Mouse (Mus musculus) kidney, adult 9 months (tissue): ENCODE measurements at regions not wholly inside any gene's neighbourhood (a gene's known extent, or its start where the extent isn't known, plus 50 kb on each side); places are given as distances from the start of the nearest gene placed in this dataset.

Experiments
- DNase-seq: peaks from one replicate; pipeline ENCODE4 v3.0.0; 2022

DNA sequence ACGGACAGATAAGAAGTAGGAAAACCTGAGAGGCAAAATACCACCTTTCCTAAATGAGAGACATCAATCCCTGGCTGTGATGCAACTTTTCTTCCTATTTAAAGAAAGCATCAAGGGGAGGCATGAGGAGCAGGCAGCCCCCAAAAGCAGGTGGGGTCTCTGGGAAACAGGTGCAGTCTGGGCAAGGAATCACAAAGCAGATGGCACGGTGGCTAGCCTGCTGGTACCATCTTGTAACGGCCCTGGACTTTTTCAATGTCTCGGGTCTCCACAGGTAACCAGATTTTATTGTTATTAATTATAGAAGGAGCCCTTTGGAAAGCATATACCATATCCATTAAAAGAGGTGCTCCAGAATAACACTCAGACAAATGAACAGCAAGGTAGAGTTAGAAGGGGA, 219.6 kb downstream of the Galc start:
- DNase-seq = no peak

DNA sequence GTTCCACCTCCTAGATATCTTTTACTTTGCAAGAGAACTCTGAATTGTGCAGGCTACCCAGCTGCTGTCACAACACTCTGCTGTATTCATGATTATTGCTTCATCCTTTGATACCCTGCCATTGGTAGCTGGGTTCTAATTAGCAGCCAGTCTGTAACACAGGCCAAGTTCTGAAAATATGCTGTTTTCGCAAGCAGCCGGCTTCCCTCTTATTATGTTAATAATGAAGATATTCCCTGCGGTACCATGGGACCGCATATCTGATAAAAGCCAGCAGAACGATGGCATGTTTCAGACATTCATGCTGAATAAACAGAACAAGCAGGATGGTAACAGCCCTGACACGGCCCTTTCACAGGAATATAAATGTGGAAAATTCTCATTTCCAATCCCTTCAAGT, 235.6 kb downstream of the Galc start:
- no peak for DNase-seq

DNA sequence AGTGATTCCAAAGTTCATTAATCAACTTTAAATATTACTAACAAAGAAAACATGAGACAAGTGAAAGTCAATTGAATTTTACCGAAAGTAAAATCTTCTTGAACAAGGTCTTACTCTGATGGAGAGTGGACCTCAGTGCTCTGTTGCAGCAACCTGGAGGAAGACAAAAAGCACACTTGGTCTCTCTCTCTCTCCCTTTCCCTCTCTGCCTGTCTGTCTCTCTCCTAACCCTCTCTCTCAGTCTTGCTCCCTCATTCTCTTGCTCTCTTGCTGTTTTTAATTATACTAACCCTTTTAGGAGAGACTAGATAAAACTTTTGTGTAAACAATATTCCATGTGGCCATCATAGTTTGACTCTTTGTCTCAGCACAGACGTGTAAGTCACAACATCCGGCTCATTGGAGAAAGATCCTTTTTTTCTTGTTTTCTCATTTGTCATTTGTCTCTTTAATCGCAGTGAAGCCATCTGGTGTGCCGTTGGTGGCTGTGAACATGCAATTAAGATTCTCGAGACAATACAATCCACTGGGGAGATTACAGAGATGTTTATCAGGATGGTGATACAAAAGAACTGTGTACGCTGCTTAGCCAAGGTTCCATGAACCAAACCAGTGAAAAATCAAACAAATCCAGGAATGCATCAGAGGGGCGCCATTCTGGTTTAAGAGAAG, 244.5 kb downstream of the Galc start:
- DNase-seq = no peak

DNA sequence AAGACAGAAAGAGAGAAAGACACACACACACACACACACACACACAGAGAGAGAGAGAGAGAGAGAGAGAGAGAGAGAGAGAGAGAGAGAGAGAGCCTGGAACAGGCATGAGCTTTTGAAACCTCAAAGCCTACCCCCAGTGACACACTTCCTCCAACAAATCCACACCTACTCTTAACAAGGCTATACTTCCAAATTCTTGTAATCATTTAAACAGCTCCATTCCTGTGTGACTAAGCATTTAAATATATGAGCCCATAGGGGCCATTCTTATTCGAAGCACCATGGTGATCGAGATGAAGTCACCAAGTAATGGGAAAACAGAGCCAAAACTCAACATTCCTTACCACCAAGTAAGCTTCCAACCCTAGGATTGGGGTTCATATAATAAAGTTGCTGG, 250.1 kb downstream of the Galc start:
- DNase-seq = no peak

DNA sequence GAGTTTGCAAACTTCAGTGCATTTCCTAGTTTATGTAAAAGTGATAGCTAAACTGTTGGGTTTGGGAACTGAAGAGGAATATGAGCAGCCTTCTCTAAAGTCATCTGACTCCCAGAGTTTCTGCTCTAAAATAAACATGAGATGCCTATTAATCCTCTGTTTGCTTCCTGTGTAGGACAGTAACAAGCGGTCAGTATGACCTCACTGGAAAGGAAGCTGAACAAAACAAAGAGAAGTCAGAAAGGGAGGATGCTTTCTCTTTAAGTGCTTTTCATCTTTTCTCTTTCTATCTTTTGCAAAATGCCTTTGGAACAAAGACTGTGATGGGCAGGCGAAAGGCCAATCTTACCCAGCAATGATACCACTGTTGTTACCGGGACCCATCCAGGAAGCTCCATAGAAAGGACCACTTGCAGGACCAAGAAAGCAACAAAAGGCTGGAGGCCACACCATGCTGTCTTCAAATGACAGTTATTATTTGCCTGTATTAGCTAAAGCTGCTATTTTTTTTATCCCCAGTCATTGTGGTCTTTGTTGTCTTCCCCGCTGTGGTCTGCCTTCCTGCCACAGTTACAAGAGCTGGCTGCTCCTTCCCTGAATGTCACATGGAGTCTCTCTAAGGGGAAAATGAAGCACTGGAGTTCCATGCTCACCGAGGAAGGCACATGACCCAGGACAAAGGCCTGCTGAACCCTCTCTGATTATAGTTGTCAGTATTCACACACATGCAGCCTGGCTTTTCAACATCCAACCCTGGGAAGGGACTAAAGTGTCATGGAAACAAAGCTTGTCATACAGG, 253.4 kb downstream of the Galc start:
- DNase-seq = peak; percentile 2

DNA sequence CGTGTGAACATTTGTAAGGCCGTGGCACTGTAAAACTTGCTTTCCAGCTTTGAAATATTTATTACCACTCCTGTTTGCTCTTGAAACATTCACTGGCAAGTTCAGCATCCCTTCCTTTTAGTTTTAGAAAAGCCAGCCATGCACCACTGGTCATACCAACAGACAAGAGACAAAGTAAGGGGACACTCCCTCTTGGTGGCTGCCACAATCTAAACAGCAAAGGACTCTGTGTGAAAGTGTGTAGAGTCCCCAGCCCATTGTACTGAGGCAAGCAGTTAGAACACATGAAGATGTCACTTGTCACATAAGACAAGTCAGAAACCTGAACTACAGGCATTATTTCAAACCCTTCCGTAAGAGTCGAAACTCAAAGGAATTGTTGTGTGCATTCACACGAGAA, 257.0 kb downstream of the Galc start:
- no peak for DNase-seq

DNA sequence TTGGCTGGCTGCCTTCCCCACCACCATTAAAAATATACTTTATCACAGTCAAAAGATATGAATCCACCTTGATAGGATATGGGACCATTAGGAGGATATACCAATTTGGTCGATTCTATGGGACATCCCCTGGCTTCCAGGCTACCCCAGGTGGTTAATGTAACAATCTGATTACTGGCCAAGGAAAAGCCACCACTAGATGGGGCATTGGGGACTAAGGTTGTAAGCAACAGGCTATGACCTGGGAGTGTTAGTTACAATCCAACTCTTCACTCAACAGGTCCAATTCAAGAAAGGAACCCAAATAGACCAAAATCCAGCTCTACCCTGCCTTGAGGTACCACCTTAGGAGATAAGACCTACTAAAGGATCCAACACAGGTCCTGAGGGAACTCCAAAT, 264.4 kb downstream of the Galc start:
- peak; percentile 3 for DNase-seq

DNA sequence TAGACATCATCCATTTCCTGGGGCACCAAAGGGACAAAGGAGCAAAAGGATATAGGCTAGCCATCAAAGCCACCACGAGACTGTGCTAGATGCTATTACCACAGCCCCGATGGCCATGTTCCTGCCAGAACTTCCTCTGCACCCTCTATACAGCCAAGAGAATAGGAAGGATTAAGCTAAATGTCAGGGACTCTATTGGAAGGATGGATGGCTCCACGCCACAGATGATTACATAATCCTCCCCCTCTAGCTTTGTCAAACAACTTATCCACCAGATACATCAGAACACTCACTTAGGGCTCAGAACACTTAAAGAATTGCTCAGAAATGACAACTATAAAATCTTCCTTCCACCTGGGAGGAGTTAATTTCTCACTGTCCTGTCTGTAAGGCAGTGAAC, 265.3 kb downstream of the Galc start:
- DNase-seq = no peak

DNA sequence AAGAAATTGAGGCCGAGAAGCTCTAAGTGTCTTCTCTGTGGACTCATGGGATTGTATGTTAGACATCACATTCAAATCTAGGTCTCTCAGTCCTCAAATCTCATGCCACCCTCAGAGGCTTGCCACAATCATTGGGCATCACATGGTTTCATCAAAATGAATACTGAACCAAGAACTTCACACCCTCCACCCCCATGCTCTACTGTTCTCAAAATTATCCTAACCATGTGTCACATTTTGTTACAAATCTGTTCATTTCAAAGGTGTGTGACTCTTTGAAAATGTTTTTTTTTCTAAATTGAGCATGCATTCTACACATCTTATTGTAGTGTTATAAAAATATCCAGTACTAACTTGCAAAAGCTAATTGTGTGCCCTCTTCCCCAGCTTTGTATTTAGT, 275.9 kb downstream of the Galc start:
- no peak for DNase-seq

DNA sequence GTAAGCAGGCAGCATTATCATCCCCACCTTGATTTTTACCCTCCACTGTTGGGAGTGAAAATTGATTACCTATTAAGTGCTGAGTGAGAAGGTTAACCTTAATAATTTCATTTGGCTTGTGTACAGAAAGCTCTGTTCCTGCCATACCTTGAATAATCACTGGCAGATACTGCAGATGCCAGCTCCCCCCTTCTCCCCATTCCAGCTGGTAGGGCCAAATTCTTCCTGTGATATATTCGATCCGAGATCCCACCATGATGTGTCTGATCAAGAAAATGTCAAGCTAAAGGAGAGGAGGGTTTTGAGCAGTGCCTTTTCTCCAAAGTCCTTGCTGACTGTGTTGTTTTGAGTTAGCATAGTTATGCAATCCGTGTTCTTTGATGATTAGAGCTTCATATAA, 280.6 kb downstream of the Galc start:
- DNase-seq = no peak

DNA sequence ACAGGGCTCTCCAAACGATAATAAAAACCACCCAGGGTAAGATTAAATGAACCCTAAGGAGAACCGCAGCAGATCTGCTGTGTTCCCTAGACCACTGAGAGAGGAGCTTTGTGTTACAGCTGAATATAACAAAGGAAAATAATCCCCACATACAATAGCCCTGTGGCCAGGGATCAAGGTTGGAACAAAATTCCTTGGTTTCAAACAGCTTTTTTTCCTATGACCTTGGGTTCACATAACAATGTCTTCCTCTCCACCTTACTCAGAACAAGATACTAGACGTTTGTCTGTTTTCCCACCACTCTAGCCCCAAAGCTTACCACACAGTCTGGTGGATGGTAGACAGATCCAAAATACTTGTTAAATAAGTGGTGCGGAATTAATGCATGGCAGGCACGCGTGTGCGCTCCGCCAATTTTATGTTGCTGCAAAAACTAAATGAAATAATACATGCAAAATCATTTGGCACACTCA, 281.0 kb downstream of the Galc start:
- DNase-seq = no peak

DNA sequence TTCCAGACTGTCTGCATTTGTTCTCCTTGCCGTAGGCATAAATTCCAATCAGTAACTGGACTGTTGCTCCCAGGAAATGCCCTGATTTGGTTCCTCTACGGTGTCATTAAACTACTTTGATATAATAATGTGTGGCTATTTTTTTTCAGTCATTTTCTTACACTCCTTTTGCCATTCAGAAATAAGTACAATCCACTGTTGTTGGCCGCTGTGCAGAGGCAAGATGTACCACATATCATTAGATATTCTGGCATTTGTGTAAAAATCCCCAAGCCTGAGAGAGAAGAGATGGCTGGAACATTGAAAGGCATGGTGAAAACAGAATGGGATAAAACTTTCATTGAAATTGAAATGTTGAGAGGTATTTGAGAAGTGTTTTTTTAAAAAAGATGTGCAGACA, 281.6 kb downstream of the Galc start:
- no peak for DNase-seq

DNA sequence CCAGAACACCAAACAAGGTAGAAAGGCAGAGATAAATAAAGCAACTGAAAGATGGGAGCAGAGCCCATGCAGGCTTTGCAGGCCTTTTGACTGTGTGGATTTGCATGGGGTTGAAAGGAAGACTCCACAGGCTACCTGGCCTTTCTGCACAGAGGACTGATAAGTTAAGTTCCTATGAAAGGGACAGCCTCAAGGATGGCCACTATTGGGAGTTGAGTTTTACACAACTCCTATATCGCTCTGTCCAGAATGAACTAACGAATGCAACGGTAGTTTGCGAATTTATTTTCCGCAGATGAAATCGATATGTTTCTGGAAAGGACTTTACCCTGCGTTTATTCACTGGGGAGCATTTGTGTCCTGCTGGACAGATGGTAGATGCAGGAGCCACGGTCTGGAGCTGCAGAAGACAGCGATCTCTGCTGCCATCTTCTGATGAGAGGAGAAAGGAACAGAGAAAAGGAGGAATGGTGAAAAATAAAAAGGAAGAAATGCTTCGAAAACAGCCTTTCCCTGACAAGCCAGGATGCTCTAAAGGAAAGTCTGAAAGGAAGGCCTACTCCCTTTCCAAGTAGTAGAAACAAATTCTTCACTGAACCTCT, 285.2 kb downstream of the Galc start:
- DNase-seq = no peak

DNA sequence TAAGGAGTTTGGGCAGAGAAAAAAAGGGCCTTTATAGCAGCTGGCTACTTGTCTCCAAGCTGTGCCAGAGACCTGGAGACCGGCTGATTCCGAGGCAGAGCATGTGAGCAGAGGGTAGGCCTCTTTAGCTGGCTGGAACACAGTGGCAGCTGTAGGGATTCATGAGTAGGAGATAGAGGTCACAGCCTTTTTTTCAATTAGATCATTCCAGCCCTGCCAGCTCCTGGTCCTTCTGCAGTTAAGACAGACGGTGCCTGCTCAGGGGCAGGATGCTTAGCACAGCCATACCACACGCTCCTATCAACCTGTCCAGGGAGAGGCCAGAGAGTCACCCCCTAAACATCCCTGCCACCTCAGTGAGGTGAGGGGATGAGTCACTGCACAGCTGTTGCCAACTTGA, 302.1 kb downstream of the Galc start:
- DNase-seq = no peak

DNA sequence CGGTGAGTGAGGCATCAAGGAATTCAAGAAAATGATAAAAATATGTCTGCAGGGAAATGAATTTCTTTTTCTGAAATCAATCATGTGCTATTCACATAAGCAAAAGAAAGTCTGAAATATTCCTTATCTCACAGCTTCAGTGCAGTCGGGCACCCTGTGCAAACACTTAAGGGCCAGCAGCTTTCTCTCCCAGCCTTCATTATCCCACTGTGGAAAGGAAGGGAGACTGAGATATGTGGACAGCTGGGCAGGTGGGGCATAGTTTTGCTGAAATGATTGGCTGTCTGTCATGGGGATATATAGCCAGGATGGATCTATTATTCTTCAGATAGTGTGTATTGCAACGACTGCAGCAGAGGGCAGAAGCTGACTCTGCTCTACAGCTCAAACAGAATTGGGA, 305.9 kb downstream of the Galc start:
- DNase-seq = no peak

DNA sequence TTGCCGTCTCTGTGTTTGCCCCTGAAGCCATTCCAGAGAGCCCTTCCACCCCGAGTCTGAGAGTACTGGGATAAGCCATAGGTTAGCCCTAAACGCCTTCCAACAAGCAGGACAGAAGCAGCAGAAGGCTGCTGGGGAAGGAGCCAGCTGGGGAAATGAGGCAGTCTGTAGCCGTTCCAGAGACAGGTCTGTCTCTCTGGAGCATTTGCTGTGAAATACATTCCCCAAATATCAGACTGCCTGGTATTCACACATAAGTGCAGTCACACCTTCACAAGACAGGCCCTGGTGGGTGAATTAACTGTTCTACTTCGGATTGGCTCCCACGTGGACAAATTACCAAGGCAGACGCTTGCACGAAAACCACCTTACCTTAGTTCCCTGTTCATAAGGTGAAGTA, 307.1 kb downstream of the Galc start:
- DNase-seq = no peak

DNA sequence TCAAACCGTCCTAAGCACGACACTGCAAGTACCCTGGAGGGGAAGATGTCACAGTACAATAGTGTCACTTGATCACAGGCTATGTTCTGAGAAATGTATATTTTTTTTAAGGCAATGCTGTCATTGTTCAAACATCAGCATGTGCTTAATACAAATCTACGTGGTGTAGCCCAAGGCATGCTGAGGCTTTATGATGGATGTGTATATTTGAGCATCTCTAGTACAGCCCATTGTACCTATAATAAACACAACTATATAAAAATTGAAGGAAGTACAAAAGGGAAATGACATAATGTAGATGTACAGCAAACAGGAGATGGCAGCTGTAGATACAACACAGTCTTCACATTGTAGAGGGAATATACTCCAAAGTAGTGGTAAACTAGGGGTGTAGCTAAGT, 309.2 kb downstream of the Galc start:
- DNase-seq = no peak

DNA sequence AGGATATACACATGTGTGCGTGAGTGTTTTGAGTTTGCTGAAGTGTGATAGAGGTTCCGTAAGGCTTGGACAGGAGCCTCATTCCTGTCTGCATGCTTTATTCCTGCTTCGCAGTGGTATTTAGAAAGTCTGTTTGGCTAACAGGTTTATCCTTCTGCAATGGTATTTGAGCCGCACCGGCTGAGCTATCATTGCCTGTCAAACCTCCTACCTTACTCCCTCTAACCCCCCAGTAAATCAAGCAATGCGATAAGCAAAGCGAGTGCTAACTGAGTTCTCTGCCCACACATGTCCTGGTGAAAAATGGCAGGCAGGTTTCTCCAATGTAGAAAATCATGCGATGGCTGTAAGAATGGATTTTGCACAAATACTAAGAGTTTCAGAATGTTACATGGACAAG, 311.8 kb downstream of the Galc start:
- DNase-seq = no peak

DNA sequence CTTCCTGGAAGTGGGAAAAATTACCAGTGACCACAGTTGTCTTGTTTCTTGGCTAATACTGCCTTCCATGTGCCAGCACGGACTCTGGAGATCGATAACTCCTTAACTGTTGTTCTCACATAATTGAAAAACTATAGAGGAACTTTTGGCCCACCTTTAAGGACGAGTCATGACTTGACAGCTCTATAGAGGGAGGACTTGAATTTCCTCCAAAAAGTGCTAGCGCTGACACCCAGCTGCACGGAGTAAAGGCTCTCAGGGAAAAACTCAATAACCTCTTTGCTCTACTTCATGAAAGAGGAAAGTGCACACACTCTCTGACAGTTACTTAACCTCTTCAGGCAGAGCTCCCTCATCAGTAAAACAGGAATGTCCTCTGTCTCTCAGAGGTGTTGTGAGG, 320.9 kb downstream of the Galc start:
- DNase-seq = no peak

DNA sequence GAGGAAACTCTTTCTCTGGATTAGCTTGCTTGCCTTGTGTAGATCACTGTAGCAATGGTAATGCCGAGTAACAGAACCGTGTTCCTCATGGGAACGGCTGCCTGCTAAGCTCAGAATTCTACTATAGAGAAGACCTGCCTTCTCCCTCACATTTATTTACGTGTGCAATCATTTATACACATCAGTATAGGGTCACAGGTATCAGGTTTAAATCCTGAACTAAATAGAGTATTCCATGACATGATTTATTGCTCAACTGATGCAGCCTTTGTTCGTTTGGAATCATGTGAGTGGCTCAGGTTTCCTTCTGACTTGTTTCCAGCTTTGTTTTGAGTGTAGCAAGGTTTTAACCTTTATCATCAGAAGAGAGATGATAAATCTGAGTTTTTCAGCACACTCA, 329.4 kb downstream of the Galc start:
- no peak for DNase-seq

DNA sequence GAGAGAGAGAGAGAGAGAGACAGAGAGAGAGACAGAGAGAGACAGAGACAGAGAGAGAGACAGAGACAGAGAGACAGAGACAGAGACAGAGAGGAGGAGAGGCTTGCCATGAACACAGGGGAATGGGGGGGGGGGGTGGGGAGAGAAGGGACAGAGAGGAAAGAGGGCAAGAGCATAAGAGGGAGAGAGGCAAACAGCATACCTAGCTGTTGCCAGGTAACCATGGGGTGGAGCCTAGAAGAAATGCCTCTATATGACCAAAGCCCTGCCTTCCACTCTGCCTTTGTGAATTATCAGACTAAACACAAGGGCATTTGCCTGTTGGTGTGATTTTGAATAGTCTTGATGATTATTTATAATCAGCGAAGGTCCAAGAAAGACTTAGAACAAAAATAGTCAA, 332.2 kb downstream of the Galc start:
- no peak for DNase-seq

DNA sequence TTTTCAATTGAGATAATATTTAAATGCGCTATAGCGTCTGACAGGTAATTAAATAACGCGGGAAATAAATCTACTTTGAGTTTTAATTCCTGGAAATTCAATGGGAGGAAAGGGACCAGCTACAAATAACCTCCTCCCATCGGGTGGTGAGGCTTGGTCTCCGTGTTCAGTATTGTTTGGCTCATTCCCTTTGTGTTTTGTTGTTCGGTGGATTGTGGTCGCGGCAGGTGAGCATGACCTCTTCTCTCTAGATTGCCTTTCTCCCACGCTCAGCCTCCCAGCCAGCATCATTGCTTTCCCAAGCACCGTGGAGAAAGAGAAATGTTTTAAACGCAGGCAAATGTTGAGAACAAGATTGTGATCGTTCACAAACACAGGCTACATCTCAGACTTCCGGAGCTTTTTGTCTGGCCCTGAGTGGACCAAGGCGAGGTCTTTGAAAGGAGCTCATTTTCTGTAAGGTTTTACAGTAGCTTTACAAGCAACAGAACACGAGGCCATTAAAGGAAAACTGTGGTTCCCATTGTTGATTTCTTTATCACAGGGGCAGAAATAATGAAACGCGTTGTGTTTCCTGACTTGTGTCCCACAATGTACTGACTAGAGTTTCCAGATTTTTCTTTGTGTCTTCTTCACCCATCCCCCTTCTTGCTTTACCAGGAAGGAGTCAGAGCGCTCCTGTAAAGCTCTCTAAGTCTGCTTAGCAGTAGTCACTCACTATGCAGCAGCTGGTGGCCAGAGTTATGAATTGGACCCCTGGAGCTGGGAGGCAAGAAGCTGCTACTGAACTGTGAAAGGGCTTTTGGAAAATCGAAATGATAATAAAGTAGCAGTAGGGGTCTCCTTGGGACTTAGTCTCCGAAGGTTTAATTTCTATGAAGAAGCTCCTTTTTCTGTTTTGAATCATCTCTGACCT, 337.7 kb downstream of the Galc start:
- no peak for DNase-seq

DNA sequence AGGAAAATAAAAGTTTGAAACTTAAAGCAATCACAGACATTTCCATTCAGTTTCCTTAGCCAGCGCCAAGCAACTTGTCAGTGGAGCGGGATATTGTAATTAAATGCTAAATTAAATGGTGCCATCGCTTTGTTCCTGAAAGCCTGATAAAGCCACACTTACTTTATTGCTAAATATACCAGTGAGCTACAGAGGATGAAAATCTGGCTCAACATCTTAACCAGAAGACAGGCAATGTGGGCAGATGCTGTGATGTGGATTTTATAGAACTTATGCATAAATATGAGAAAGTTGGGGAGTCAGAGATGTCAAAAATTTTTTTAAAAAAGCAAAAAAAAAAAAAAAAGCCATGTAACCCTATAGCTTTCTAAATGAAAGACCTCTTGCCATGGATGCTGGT, 340.8 kb downstream of the Galc start:
- no peak for DNase-seq
